Mouse (Mus musculus) olfactory bulb, adult 2 months (tissue): ENCODE measurements around the gene C1qtnf1.

Source experiments
- CTCF ChIP-seq: fragments of 200-500 bp; IDR thresholded peaks from 2 replicates; pipeline ENCODE4 v1.5.1; 2012; ENCODE audit warnings: low read depth, mild to moderate bottlenecking, low read length, moderate library complexity; ENCODE audit not compliant: insufficient read depth
- POLR2A ChIP-seq: fragments of 200-500 bp; IDR thresholded peaks from 2 replicates; pipeline ENCODE4 v1.6.1; 2012; ENCODE audit warnings: mild to moderate bottlenecking, low read depth, low read length, moderate library complexity; ENCODE audit not compliant: insufficient read depth

DNA sequence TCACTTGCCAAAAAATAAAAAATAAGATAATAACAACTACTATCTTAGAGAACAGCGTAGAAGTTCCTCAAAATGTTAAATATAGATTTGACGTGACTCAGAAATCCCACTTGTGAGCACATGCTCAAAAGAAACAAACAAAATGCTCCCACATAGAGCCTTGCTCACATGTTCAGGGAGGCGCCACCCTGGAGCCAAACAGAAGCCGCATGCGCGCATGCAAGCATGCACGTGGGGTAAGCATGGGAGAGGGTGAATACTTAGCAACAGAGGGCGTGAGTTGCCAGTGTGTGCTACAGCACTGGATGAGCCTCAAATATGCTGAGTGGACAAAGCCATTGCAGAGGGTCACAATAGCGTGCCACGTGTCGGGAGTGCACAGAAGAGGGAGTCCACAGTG lies 28.9 kb downstream of the C1qtnf1 start:
- TF ChIP-seq CTCF = no peak
- TF ChIP-seq POLR2A = no peak
